Mouse (Mus musculus): ENCODE measurements around the gene Nupr1.

- TF ChIP-seq POLR2A (IDR thresholded peaks at IDR 0.05; ENCODE audit: borderline replicate concordance, low read depth, low read length) (no peak), CTCF (IDR thresholded peaks at IDR 0.05; ENCODE audit: low read depth, low read length) (no peak)
Observed at GRCm38 (mm10) chr7:126624774-126625173, 5.9 kb downstream of the Nupr1 start.
